Mouse (Mus musculus): Measurements from ENCODE around the gene Lmx1a.

The Lmx1a gene

DNA sequence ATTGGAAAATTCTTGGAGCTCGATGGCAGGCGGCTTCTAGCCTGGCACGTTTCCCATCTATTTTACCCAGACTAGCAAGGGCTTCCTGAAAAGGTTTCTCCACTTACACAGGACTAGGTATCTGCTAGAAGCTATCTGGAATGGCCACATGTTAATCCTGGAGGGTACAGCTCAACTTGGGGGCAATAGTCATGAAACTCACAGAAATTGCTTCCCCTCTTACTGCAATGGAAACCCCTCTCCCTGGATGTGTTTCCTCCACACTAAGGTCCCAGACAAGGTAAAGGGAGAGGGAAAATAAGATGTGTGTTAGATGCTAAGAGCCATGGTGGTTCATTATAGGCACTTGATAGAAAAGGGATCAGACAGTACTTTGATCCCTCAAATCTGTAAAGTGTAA lies 5.7 kb downstream of the Lmx1a start:
- no peak for DNase-seq

DNA sequence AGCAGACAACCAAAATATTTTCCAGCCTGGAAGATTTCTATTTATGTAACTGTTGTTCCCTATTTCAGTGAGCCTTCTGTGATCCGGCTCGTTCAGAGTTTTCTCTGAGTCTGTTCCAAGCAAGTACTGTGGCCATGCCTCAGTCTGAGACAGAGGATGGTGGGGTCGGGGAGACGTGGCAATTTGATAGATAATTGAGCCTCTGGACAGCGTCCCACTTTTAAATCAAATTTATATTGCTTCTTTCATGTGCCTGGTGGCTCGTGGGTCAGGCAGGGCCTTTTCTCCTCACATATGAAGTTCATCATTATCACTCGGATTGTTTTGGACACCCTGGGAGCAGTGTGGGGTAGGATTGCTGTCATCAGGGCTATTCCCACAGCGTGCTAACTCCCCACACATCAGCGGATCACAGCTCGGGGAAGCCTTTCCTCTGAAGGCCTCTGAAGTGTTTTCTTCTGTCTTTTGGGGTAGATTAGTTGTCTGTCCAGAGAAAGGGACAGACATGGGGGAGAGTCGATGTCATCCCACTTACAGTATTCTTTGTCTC lies 6.9 kb downstream of the Lmx1a start:
- no peak for DNase-seq

DNA sequence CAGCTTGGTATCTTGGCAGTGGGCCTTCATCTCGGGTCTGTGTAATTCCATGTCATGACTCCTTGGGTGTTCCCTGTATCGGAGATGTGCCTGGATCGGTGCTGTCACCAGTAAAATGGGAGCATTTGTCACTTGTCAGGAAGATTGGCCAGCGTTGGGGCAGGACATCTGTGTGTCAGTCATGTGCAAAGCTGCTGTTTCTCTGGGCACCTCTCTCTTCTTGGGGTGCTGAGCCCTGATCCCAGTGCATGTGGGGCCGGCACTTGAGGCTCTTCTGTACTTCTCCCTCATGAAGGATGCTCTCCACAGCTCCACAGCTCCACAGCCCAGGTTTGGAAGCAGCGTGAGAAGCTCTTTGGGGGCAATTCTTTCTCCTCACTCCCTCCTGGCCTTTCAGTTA lies 10.7 kb downstream of the Lmx1a start:
- DNase-seq: no peak

DNA sequence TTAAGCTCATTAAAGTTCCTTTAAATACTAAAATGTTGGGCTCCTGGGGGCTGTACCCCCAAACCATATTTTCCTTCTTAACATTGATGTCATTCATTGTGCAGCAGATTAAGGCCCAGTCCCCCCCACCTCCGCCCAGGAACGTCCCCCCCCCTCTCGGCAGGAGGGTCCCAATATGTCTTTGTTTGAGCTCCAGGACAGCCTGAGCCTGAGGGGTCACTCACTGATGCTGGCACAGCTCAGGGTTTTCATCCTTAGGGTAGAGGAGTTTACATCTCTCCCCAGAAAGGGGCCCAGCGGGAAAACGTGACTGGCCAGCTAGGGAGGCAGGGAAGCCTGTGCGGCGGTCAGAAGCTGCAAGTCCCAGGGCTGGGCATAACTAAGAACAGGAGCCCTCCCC lies 11.2 kb downstream of the Lmx1a start:
- DNase-seq: no peak

DNA sequence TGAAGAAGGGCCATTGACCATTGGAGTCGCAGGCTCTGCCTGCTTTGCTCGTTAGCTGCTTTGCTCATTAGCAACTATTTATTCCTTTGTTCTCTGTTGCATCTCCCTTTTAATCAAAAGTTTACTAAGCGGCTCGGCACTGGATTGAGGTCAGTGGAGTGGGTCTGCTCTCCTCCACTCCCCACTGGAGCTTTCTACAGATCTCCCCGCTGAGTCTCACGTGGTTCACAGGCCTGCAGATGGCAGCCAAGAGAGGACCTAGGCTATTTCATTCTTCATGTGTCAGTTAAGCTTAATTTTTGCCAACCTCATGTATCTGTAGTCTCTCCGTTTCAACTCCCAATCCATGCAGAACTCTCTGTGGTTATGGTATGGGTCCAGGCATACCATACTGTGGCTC lies 16.5 kb downstream of the Lmx1a start:
- no peak for DNase-seq

DNA sequence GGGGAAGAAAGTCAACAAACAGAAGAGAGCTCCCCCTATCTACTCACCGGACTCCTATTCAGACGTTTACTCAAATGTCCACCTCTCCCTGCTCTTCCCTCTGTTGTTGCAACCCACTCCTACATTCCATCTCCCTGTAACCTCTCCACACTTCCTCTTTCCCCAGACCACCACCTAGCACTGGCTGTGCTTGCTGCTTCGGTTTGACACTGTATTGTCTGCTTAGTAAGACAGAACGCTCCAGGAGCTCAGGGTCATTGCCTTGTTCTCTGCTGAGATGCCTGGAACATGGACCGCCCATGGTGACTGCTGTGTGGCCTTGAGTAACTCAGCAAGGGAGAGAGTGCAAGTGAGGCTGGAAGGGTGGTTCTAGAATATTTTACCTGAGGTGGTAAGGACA lies 19.7 kb downstream of the Lmx1a start:
- DNase-seq: no peak

DNA sequence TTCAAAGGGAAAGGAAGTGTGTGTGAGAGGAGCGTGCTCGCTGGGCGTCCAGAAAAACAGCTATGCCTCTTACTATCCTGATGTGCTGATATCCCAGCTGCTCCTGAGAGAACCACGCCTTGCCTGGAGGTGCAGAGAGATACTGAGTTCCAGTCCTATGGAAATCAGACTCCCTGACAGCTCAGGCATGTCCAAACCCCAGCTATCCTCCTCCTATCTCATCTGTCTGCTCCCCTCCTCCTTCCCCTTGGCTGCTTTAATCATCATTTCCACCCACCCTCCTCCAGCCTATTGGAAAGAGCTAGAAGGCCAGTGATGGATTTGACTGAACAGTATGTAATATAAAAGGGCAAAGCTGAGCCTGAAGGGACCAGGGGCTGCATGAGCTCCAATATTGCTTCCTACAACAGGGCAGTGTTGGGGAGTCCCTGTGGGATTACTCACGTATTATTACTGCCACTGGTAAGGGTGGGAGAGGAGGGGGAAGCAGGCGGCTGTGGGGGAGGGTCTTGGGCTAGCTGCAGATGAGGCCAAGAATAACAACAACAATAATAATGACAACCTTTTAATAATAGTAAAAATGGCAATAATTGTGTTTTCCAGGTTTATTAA lies 26.8 kb downstream of the Lmx1a start:
- DNase-seq: no peak

DNA sequence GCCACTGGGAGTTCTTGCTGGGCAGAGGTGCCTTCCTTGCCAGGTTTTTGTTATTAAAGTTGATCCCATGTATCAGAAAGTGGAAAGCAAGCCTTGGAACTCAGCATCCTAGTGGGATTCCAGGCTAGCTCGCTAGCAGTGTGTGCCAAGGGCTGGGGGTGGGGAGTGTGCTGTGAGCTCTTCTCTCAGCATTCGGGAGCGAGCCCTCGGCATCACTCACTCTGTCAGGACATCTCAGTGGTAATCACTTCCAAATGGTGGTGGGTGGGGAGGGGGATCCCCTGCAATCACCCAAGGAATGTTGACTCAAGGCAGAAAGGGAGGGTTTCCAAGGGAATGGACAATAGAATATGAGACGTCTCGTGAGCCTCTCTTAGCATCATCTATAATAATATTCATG lies 45.4 kb downstream of the Lmx1a start:
- no peak for DNase-seq

DNA sequence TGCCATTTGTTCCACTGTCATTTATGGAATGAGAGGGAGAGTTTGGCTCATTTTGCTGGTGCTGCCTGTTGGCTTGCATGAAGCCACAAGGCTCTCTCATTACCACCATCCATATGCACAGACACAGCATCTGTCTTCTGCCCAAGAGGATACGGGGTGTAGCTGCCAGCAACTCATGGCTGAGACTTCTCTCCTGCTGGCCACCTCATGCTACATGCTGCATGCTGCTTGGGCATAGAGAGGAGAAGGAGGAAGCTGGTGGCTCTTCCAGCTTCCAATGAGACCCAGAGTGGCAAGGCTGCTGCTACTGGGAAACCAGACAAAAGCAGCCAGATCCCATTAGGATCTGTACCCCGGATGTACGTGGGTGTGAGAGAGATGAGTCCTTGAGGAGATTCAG lies 47.8 kb downstream of the Lmx1a start:
- no peak for DNase-seq

DNA sequence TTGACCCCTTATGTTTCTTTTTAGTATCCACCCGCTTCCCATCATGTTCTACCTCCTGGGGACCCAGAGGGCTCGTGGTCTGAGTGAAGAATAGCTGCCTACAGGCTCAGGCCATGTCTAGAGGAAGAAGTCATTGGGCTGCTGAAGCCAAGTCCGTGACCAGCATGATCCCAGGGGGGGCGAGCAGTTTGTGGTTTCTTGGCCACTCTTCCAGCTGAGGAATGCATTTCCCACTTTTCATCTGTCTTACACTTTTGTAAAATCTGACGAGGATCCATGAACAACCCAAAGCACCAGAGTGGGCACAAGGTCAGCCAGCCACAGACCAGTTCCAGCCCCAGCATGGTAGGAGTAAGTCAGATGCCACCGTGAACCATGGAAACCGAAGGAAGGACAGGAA lies 50.2 kb downstream of the Lmx1a start:
- DNase-seq: no peak

DNA sequence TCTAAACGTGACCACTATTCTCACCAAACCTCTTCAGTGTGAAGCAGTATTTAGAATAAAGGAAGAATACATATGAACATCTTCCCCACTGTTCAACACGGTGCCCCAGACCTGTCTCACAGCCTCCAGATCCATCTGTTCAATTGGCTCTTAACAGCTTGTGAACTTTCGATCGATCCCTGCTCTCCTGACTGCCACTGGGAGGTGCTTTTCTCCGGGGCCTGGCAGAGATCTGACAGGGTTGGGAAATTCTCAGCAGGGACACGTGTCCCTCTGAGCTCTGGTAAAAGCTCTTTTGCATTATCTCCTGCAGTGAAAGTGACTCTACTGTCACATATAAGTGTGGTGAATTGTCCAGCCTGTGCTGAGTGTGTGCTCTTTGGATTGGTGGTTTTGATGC lies 57.6 kb downstream of the Lmx1a start:
- no peak for DNase-seq

DNA sequence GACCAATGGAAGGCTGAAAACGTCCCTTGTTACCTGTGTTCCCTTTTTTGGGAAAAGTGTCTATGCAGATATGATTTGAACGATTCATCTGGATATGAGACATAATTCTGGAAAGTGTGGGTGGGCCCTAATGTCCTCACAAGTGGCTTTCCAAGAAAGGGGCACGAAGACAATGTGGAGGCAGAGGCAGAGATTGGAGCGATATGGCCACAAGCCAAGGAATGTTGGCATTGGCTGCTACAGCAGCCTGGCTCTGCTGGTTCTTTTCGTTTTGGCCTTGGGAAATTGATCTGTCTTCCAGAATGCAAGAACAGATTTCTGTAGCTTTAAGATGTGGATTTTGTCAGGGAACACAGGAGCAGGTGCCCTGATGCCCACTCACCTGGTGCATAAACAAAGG lies 63.6 kb downstream of the Lmx1a start:
- DNase-seq: peak; percentile 6

DNA sequence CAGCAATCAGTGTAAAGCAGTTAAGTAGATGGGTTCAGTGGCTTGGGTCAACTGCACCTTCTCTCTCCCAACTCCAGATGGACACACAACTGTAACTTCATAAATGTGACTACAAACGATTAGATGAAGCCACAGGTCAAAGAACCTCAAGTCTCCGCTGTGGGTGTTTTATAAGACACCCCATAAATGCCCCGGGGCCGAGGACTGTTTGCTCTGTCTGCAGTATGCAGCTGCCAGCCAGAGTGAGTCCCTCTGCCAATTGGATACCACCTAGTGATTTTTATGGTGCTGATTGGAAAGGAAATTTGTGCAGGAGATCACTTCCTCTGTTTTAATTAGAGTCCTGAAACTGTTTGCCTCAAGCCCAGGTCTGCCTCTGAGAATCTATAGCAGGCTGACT lies 65.0 kb downstream of the Lmx1a start:
- no peak for DNase-seq

DNA sequence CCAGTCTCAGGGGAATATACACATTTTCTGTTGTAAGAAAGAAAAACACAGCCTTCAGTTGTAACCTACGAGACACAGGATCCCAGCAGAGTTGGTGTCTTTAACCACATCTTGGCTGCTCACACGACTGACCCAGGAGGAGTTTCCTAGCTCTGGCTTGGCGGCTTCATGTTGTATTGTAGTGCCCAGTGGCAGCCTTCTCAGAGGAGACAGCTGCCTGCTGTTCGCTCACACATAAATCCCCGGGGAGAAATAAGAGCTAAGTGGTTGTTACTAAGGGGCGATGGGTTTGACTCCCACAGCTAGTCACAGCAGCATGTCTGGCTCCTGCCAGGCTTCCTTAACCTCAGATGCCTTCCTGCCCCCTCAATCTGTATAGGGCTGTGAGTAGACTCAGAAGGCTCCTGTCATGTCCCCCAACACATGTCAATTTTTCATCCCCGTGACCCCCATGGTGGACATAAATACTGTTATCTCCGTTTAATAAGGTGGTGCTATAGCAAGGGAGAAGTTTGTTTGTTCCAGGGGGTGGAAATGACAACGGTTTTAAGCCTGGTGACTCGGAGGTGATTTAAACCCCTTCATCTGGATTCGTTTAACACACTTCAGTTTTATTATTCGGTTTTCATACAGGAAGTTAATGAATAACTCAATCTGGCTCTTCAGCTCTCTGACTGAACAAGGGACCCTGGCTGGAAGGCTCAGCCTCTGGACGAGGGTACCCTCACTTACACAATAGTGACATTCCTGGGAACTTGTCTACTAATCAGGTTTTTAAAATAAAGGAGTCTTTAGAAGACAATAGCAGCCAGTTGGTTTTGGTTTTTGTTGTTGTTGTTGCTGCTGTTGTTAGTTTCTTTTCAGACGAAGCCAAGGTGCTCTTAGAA lies 65.8 kb downstream of the Lmx1a start:
- no peak for DNase-seq

DNA sequence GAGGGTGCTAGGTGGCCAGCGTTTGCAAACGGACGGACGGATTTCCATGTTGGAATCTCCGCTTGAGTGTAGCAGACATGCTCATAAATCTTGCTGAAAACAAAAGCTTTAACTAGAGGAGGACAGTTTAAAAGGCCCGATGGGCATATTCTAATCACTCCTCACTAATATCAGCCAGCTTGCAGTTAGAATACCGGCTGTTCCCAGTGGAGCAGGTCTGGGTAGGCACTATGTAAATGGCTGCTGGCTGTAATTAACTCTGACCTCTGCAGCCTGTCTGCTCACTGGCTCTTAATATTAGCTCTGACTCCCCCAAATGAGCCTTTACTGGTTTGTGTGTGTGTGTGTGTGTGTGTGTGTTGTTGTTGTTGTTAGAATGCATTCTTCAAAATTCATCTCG lies 69.2 kb downstream of the Lmx1a start:
- DNase-seq: no peak

DNA sequence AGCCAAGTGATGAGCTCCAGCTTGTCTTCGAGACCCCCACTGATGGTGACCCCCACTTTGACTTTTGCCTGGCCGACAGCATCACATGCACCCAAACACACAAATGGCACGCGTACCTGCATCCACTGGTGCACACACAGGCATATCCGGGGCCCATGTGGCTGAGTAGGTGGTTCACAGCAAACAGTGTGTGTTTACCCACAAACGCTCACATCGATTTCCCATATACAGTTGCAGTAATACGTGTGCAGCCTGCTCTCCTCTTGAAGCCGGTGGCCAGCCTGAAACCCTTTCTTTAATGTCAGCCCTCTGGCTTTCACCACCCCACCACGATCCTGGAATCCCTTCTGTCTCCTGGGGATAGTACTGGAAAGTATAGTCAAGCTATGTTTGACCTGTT lies 71.3 kb downstream of the Lmx1a start:
- DNase-seq: no peak

DNA sequence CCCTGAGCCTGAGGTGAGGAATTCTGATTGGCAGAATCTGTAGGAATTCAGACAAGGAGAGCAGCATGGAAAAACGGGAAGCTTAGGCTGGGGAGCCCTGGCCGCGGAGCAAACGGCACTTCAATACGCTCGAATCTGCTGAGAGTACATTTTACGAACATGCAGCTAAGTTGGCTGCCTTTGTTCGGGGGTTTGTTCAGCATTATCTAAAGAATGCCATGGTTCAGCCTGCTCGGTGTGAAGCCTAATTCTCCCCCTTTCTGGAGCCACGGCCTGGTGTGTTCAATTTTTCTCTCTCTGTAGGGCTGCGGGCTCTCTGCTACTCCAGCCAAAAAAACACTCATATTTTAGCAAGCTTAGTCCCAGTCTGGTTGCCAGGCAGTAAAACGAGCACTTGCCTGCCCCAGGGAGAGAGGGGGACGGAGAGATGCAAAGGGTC lies 72.8 kb downstream of the Lmx1a start:
- DNase-seq: no peak

DNA sequence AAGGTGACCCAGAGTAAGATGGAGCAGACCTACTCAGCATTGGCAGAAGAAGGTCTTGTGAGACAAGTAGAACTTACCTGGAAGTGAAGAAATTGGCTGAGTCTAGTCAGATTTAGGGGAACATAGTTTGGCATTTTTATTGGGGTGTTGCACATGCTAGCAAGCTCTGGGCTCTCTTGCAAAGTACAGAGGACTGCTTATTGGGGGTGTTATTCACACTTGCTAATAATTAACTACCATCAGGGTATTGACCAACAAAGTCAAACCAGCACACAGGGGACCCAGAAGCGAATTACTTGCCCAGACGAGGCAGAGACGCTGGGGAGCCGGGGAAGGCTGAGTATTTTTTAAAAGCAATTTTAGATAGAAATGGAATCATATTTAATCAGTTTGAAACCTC lies 77.6 kb downstream of the Lmx1a start:
- DNase-seq: no peak

DNA sequence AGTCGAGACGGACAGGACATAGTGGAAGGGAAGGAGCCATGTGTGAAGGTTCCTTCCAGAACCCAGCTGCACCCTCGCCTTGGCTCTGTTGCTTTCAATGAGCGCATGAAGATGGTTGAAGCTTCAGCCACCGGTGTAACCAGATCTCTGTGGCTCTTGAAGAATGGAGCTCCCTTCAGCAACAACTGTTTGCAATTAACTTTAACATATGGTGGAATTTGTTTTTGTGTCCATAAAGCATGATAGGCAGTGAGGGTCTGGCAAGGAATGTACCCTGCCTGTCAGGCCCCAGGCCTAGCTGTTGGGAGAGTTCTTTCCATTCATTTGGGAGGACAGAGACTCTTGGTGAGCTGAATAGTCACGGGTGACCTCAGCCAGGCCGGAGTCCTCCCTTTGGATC lies 81.4 kb downstream of the Lmx1a start:
- no peak for DNase-seq

DNA sequence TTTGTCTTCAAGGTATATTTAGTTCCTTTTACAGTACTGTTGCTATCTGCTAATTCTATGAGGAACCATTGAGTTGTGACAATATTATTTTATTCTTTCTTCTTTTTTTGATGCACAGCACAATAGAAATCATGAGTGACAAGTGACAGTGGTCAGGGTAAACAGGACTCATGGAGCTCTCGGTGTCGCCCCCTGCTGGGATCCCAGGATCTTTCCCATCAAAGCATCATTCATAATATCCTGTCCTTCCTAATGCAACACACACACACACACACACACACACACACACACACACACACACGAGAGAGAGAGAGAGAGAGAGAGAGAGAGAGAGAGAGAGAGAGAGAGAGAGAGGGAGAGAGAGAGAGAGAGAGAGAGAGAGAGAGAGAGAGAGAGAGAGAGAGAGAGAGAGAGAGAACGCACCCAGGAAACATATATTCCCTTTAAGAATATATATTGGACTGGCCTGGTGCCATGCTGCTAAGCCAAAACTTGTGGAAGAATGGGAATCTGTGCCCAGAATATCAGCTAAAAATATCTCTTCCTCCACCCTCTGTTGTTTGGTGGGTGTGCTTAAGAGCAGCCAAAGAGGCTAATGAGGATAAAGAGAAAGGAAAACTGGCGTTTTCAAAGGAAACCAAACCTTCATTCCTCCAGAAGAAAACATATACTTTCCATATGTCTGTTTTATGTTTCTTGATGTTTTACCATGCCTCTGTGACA lies 90.9 kb downstream of the Lmx1a start:
- DNase-seq: no peak

DNA sequence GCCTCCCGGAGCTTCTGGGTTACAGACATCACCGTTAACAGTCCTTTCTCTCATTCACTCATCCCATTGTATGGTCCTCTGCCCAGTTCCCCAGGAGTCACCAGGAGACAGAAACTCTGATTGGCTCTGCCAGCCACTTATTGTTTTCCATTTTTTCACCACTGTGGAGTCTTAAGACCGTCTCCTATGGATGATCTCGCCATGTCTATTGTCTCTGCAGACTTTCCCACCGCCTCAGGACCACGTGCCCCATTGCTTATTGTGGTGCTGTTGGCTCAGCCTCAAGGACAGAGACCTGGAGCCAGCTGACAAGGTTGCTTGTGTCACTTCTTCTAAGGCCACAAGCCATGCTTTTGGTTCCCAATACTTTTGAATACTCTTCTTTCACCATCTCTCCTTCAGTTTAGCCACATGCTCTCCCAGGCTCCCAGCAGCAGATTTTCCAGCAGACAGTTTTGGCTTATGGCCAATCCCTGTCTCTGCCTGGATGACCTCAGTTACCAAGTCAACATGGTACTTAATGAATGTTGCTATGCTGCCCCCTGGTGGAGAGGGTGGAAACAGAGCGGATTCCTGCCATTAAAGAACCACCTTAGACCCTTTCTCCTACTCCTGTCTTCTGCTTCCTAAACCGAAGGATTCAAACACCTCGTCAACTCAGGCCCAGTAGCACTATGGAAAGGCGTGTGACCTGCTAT lies 92.9 kb downstream of the Lmx1a start:
- peak; percentile 71 for DNase-seq

DNA sequence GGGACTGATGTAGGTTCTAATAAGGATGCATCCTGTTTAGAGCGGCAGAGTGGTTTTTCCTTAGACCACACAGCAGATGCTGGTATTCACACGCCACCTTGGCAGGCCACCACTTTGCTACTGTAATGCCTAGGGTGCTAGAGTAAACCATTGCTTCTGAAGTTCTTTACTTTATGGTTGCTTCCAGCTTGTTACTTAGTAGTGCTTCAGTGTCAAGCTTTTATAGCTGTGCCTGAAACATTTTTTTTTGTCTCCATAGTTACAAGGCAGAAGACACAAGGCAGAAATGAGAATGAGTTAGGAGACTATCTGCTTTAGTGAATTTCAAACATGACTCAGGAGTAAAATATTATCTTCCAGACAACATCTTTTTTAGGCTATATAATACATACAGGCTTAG lies 95.0 kb downstream of the Lmx1a start:
- no peak for DNase-seq
